Mouse (Mus musculus) ES-E14 (cell line): Measurements from ENCODE around the gene Cdk13.

Experiments
- CHD2 ChIP-seq: IDR thresholded peaks from 2 replicates; pipeline ENCODE4 v1.6.1; 2014; ENCODE audit warnings: mild to moderate bottlenecking, low read depth, low read length, inconsistent platforms
- HCFC1 ChIP-seq: IDR thresholded peaks from 2 replicates; pipeline ENCODE4 v1.6.1; 2012; ENCODE audit warnings: low read length, inconsistent platforms, borderline replicate concordance; ENCODE audit not compliant: insufficient read depth
- MAFK ChIP-seq: IDR thresholded peaks from 2 replicates; pipeline ENCODE4 v1.6.1; 2014; ENCODE audit warnings: mild to moderate bottlenecking, low read depth, low read length, inconsistent platforms; ENCODE audit not compliant: insufficient read depth
- ZC3H11A ChIP-seq: IDR thresholded peaks from 2 replicates; pipeline ENCODE4 v1.6.1; 2012; ENCODE audit warnings: low read depth, mild to moderate bottlenecking, inconsistent platforms, low read length, borderline replicate concordance

- no peak for TF ChIP-seq MAFK
- no peak for TF ChIP-seq ZC3H11A
- TF ChIP-seq HCFC1 = no peak
- TF ChIP-seq CHD2 = no peak
Measured at GRCm38 (mm10) chr13:17803331-17804057, 1.4 kb downstream of the Cdk13 start.
